Mouse (Mus musculus) lung, embryonic 14.5 days (tissue): ENCODE measurements at regions not wholly inside any gene's neighbourhood (a gene's known extent, or its start where the extent isn't known, plus 50 kb on each side); places are given as distances from the start of the nearest gene placed in this dataset.

Experiments
- ATAC-seq: fragments of 200-750 bp; cut with Nextera tagmentation; 2 replicates; pipeline ENCODE4 v1.8.0; 2017; ENCODE audit warnings: mild to moderate bottlenecking, moderate TSS enrichment, moderate library complexity; ENCODE audit not compliant: insufficient read depth
- DNase-seq: peaks from one replicate; pipeline ENCODE4 v3.0.0-alpha.2; 2015
- H3K27ac ChIP-seq: fragments of 300-500 bp; sonication (generic); 2 replicates; pipeline ENCODE4 v1.5.1; 2014; ENCODE audit warnings: low read depth, mild to moderate bottlenecking, moderate library complexity
- H3K27me3 ChIP-seq: fragments of 300-500 bp; sonication (generic); 2 replicates; pipeline ENCODE4 v1.6.1; 2014; ENCODE audit warnings: low read length, control low read depth; ENCODE audit not compliant: insufficient read depth
- H3K36me3 ChIP-seq: fragments of 300-500 bp; sonication (generic); 2 replicates; pipeline ENCODE4 v1.6.1; 2014; ENCODE audit warnings: control low read depth; ENCODE audit not compliant: insufficient read depth
- H3K4me1 ChIP-seq: fragments of 300-500 bp; sonication (generic); 2 replicates; pipeline ENCODE4 v1.6.1; 2014; ENCODE audit warnings: antibody characterized with exemption, control low read depth; ENCODE audit not compliant: insufficient read depth
- H3K4me2 ChIP-seq: fragments of 300-500 bp; sonication (generic); 2 replicates; pipeline ENCODE4 v1.6.1; 2014; ENCODE audit warnings: mild to moderate bottlenecking
- H3K4me3 ChIP-seq: fragments of 300-500 bp; sonication (generic); 2 replicates; pipeline ENCODE4 v1.5.1; 2014; ENCODE audit warnings: low read depth, low read length
- H3K9ac ChIP-seq: fragments of 300-500 bp; sonication (generic); 2 replicates; pipeline ENCODE4 v1.6.1; 2014
- H3K9me3 ChIP-seq: fragments of 300-500 bp; sonication (generic); 2 replicates; pipeline ENCODE4 v1.6.1; 2016; ENCODE audit warnings: low read depth, low read length, control low read depth
- CTCF ChIP-seq: IDR thresholded peaks from 2 replicates; pipeline ENCODE4 v1.5.1; 2016; ENCODE audit warnings: antibody characterized with exemption, low read depth
- WGBS: fragments of 180-500 bp; shearing (Covaris S2); extraction: QIAGEN DNeasy Blood & Tissue Kit; methylation state at CpG from one replicate; pipeline ENCODE4 v1.1.7; 2014; 5-methylcytosine and 5-hydroxymethylcytosine counted together

DNA sequence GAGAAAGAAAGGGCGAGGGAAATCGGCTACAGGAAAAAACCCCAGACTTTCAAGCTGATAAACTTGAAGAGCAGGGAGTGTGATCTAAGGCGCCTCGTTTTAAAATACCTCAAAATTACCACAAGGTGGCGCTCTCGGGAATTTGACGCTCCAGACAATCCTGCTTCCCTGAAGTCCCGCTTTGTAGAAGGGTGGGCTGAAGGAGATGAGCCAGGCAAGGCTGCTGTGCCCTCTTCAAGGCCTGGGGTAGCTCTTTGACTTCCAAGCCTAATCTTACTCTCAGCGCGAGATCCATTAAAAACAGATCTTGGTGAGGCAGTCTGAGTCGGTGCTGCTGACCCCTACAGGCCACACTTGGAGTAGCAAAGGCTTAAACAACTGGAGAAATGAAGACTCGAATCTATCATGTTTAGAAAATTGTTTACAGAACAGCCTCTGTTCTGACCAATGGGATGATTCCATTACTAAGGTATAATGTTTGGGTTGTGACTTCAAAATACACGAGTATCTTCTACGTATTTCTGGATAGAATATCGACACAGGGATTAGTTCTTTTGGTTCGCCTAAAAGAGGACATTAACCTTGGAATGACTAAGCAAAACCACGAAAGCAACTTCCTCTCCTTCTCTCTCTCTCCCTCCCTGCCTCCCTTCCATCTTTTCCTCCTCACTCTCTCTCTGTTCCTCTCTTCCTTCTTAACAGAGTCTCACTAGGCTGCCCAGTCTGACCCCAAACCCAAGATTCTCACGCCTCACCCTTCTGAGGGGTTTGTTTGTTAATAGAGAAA is 83.7 kb upstream of the Pik3cg start:
- no peaks in the 10 kb centered on the region for H3K4me1 ChIP-seq
- no peaks in the 10 kb centered on the region for H3K27me3 ChIP-seq
- H3K9me3 ChIP-seq = no peaks in the 10 kb centered on the region
- 18% methylated on average over 18 of the region's 18 CpGs for WGBS
- ATAC-seq = peak; percentile 89
- H3K36me3 ChIP-seq = no peaks in the 10 kb centered on the region
- no peak overlapping the region; the same call in 1 of the 2 replicates for H3K9ac ChIP-seq
- TF ChIP-seq CTCF = peak; percentile 84
- DNase-seq = peak; percentile 91
- peak overlapping the region; percentile 14; the same call in 1 of the 2 replicates for H3K4me3 ChIP-seq
- no peak overlapping the region for H3K27ac ChIP-seq
- H3K4me2 ChIP-seq = peak overlapping the region; percentile 53

- H3K9ac ChIP-seq = no peak overlapping the region
- H3K4me2 ChIP-seq = peak overlapping the region; percentile 53; the same call in 1 of the 2 replicates
- TF ChIP-seq CTCF = peak; percentile 11; the same call in 1 of the 2 replicates
- WGBS = 50% methylated on average over 5 of the region's 5 CpGs
- H3K27ac ChIP-seq = no peak overlapping the region
- peak; percentile 46 for DNase-seq
- H3K4me3 ChIP-seq = no peak overlapping the region
- H3K4me1 ChIP-seq = no peaks in the 10 kb centered on the region
- no peaks in the 10 kb centered on the region for H3K9me3 ChIP-seq
- ATAC-seq = no peak
- no peaks in the 10 kb centered on the region for H3K27me3 ChIP-seq
- H3K36me3 ChIP-seq = no peaks in the 10 kb centered on the region
Measured at GRCm38 (mm10) chr12:32292749-32293128, 84.3 kb upstream of the Pik3cg start.

DNA sequence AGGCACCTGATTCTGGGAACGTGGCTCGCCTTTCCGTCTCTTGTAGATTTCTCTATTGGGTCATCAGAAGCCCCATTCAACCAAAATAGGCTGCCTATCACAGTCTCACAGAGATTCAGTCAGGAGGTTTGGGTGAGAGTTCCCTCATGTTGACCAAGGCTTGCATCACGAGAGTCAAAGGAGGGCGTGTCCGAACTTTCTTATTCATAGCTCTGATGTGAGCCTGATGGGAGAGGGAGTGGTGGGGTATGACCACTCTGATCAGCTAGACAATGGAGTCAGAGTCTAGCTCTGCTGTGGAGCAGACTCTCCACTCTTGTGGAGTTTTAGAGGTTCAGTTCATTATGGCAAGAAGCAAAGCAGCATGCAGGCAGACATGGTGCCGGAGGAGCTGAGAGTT is 81.1 kb upstream of the Ccdc71l start:
- no peak for TF ChIP-seq CTCF
- Histone ChIP-seq H3K4me1 (no peaks in the 10 kb centered on the region), H3K27ac (no peak overlapping the region), H3K9me3 (no peaks in the 10 kb centered on the region), H3K27me3 (no peaks in the 10 kb centered on the region), H3K36me3 (no peaks in the 10 kb centered on the region), H3K9ac (no peak overlapping the region), H3K4me2 (no peak overlapping the region), H3K4me3 (no peak overlapping the region)
- 87% methylated on average over 7 of the region's 7 CpGs for WGBS
- ATAC-seq (no peak), DNase-seq (no peak)

- Histone ChIP-seq H3K36me3 (no peaks in the 10 kb centered on the region), H3K9me3 (no peaks in the 10 kb centered on the region), H3K27ac (no peak overlapping the region), H3K4me3 (no peak overlapping the region), H3K4me1 (no peaks in the 10 kb centered on the region), H3K27me3 (no peaks in the 10 kb centered on the region), H3K9ac (no peak overlapping the region), H3K4me2 (no peak overlapping the region)
- no peak for TF ChIP-seq CTCF
- DNase-seq (no peak), ATAC-seq (no peak)
- WGBS = 73% methylated on average over 2 of the region's 2 CpGs
Measured at GRCm38 (mm10) chr12:32299714-32300113, 78.8 kb upstream of the Ccdc71l start.

- DNase-seq = no peak
- TF ChIP-seq CTCF = no peak
Measured at GRCm38 (mm10) chr12:32305736-32306135, 72.8 kb upstream of the Ccdc71l start.

DNA sequence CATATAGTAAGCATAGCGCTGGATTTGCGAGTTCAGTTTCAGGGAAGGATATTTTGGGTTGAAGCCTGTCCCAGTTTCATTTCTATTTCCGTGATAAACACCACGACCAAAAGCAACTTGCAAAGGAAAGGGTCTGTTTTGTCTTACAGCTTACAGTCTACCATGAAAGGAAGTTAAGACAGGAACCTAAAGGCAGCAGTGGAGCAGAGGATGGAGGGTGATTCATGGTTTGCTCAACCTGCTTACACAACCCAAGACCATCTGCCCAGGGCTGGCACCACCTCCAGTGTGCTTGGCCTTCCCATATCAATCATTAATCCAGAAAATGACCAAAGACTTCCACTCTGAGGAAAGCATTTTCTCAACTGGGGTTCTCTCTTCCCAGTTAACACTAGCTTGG is 72.2 kb upstream of the Ccdc71l start:
- 89% methylated on average over 4 of the region's 4 CpGs for WGBS
- no peak for DNase-seq
- no peak for TF ChIP-seq CTCF

More at GRCm38 (mm10) chr12:32305736-32306135, 72.8 kb upstream of the Ccdc71l start:
- no peaks in the 10 kb centered on the region for H3K4me1 ChIP-seq
- H3K4me2 ChIP-seq = no peak overlapping the region
- ATAC-seq = no peak
- no peaks in the 10 kb centered on the region for H3K27me3 ChIP-seq
- WGBS = 91% methylated on average over 5 of the region's 5 CpGs
- no peaks in the 10 kb centered on the region for H3K9me3 ChIP-seq
- no peak overlapping the region for H3K27ac ChIP-seq
- no peaks in the 10 kb centered on the region for H3K36me3 ChIP-seq
- no peak overlapping the region for H3K9ac ChIP-seq
- H3K4me3 ChIP-seq = no peak overlapping the region

GRCm38 (mm10) chr12:32307280-32308006 is 71.1 kb upstream of the Ccdc71l start:
- no peak for TF ChIP-seq CTCF
- Histone ChIP-seq H3K9ac (no peak overlapping the region), H3K4me2 (no peak overlapping the region), H3K36me3 (no peaks in the 10 kb centered on the region), H3K4me3 (no peak overlapping the region), H3K27me3 (no peaks in the 10 kb centered on the region), H3K4me1 (no peaks in the 10 kb centered on the region), H3K9me3 (no peaks in the 10 kb centered on the region), H3K27ac (no peak overlapping the region)
- ATAC-seq (no peak; the same call in 1 of the 2 replicates), DNase-seq (no peak)
- 54% methylated on average over 9 of the region's 9 CpGs for WGBS

More for the DNA sequence above, 72.2 kb upstream of the Ccdc71l start:
- Histone ChIP-seq H3K9me3 (no peaks in the 10 kb centered on the region), H3K27me3 (no peaks in the 10 kb centered on the region), H3K36me3 (no peaks in the 10 kb centered on the region), H3K9ac (no peak overlapping the region), H3K4me2 (no peak overlapping the region), H3K4me1 (no peaks in the 10 kb centered on the region), H3K27ac (no peak overlapping the region), H3K4me3 (no peak overlapping the region)
- no peak for ATAC-seq
